Mouse (Mus musculus) CH12.LX (cell line): ENCODE results near the gene 3100002H09Rik. TPM values are rescaled to one million over a fixed set of nuclear protein-coding genes. Genes with fewer than 3 reads are reported as not detected.

Experiments
- DNase-seq: peaks from one replicate; pipeline ENCODE4 v3.0.0-alpha.2; 2013; ENCODE audit errors: extremely low read depth
- H3K27ac ChIP-seq: 2 replicates; pipeline ENCODE4 v1.5.1; 2012; ENCODE audit warnings: low read depth, mild to moderate bottlenecking, control low read depth, moderate library complexity; ENCODE audit not compliant: insufficient read depth
- H3K27me3 ChIP-seq: replicated peaks from 2 replicates; pipeline ENCODE3; 2012; ENCODE audit warnings: inconsistent platforms
- H3K36me3 ChIP-seq, 2 experiments: replicated peaks in 1 of 2; 2 replicates each; pipeline versions ENCODE3 to v1.6.1; 2012; ENCODE audit warnings: inconsistent platforms in 1 of 2, low read length in 1 of 2, mild to moderate bottlenecking in 1 of 2, mixed read lengths in 1 of 2, moderate library complexity in 1 of 2; ENCODE audit not compliant: control insufficient read depth in 1 of 2, insufficient read depth in 1 of 2
- H3K4me1 ChIP-seq, 2 experiments: 2 replicates each; pipeline ENCODE4 v1.6.1; 2012; ENCODE audit warnings: inconsistent platforms in 1 of 2, moderate library complexity in 1 of 2; ENCODE audit not compliant: insufficient read depth in 2 of 2, control insufficient read depth in 1 of 2
- H3K4me2 ChIP-seq: 2 replicates; pipeline ENCODE4 v1.6.1; 2012; ENCODE audit warnings: low read depth, mild to moderate bottlenecking, control low read depth; ENCODE audit not compliant: poor library complexity, insufficient read depth, severe bottlenecking
- H3K4me3 ChIP-seq, 3 experiments: fragments of 150-350 bp in 1 of 3; sonication (generic) in 1 of 3; replicated peaks in 1 of 3; 2 replicates each; pipeline versions ENCODE3 to v1.5.1; 2011 to 2012; ENCODE audit warnings: low read depth in 2 of 3, low read length in 2 of 3, mild to moderate bottlenecking in 2 of 3, moderate library complexity in 2 of 3, control low read depth in 1 of 3, improper control_type of control experiment in 1 of 3, inconsistent platforms in 1 of 3, mixed read lengths in 1 of 3; ENCODE audit not compliant: poor library complexity in 1 of 3
- H3K79me2 ChIP-seq: replicated peaks from 2 replicates; pipeline ENCODE4 v1.6.1; 2012; ENCODE audit warnings: mild to moderate bottlenecking, moderate library complexity; ENCODE audit not compliant: control insufficient read depth, poor library complexity, insufficient read depth, severe bottlenecking; ENCODE audit errors: extremely low read depth
- H3K9ac ChIP-seq: 2 replicates; pipeline ENCODE4 v1.6.1; 2012; ENCODE audit warnings: low read depth, mild to moderate bottlenecking, control low read depth, moderate library complexity; ENCODE audit not compliant: insufficient read depth
- H3K9me3 ChIP-seq: replicated peaks from 2 replicates; pipeline ENCODE3; 2012; ENCODE audit warnings: low read length, inconsistent platforms, mixed read lengths
- BHLHE40 ChIP-seq: IDR thresholded peaks from 2 replicates; pipeline ENCODE4 v1.6.1; 2011; ENCODE audit warnings: mild to moderate bottlenecking, low read depth, low read length, improper control_type of control experiment
- CHD1 ChIP-seq: IDR thresholded peaks from 2 replicates; pipeline ENCODE4 v1.6.1; 2012; ENCODE audit warnings: low read depth, low read length, improper control_type of control experiment, inconsistent platforms
- CHD2 ChIP-seq: IDR thresholded peaks from 2 replicates; pipeline ENCODE4 v1.6.1; 2011; ENCODE audit warnings: low read length, improper control_type of control experiment
- ELF1 ChIP-seq: IDR thresholded peaks from 2 replicates; pipeline ENCODE4 v1.6.1; 2014; ENCODE audit warnings: low read depth, mild to moderate bottlenecking, inconsistent platforms, low read length, improper control_type of control experiment
- ETS1 ChIP-seq: conservative IDR thresholded peaks from 2 replicates; pipeline ENCODE4 v1.6.1; 2012; ENCODE audit warnings: low read depth, mild to moderate bottlenecking, inconsistent platforms, low read length, improper control_type of control experiment, moderate library complexity
- GABPA ChIP-seq: IDR thresholded peaks from 2 replicates; pipeline ENCODE4 v1.6.1; 2012; ENCODE audit warnings: low read depth, low read length, improper control_type of control experiment, inconsistent platforms; ENCODE audit not compliant: insufficient replicate concordance
- JUN ChIP-seq: IDR thresholded peaks from 2 replicates; pipeline ENCODE4 v1.6.1; 2011; ENCODE audit warnings: low read depth, mild to moderate bottlenecking, low read length, improper control_type of control experiment, moderate library complexity; ENCODE audit not compliant: insufficient read depth
- JUND ChIP-seq: conservative IDR thresholded peaks from 2 replicates; pipeline ENCODE4 v1.6.1; 2011; ENCODE audit warnings: low read depth, low read length, improper control_type of control experiment
- MAFK ChIP-seq: IDR thresholded peaks from 2 replicates; pipeline ENCODE4 v1.6.1; 2011; ENCODE audit warnings: low read length, improper control_type of control experiment; ENCODE audit not compliant: insufficient replicate concordance
- MAX ChIP-seq: IDR thresholded peaks from 2 replicates; pipeline ENCODE4 v1.6.1; 2011; ENCODE audit warnings: low read length, improper control_type of control experiment
- MAZ ChIP-seq: IDR thresholded peaks from 2 replicates; pipeline ENCODE4 v1.6.1; 2012; ENCODE audit warnings: low read depth, mild to moderate bottlenecking, inconsistent platforms, low read length, improper control_type of control experiment, moderate library complexity
- MEF2A ChIP-seq: IDR thresholded peaks from 2 replicates; pipeline ENCODE4 v1.6.1; 2014; ENCODE audit warnings: low read depth, mild to moderate bottlenecking, inconsistent platforms, low read length, improper control_type of control experiment, borderline replicate concordance
- MXI1 ChIP-seq: IDR thresholded peaks from 2 replicates; pipeline ENCODE4 v1.6.1; 2011; ENCODE audit warnings: mild to moderate bottlenecking, low read depth, low read length, improper control_type of control experiment
- NRF1 ChIP-seq: IDR thresholded peaks from 2 replicates; pipeline ENCODE4 v1.6.1; 2014; ENCODE audit warnings: low read depth, mild to moderate bottlenecking, inconsistent platforms, low read length, improper control_type of control experiment, moderate library complexity
- PAX5 ChIP-seq: IDR thresholded peaks from 2 replicates; pipeline ENCODE4 v1.6.1; 2012; ENCODE audit warnings: low read length, inconsistent platforms, mixed read lengths
- POLR2AphosphoS2 ChIP-seq: IDR thresholded peaks from 2 replicates; pipeline ENCODE4 v1.6.1; 2011; ENCODE audit warnings: low read depth, low read length, improper control_type of control experiment
- RAD21 ChIP-seq: IDR thresholded peaks from 2 replicates; pipeline ENCODE4 v1.6.1; 2011; ENCODE audit warnings: low read depth, mild to moderate bottlenecking, low read length, improper control_type of control experiment, moderate library complexity
- RCOR1 ChIP-seq: conservative IDR thresholded peaks from 2 replicates; pipeline ENCODE4 v1.6.1; 2012; ENCODE audit warnings: low read depth, mild to moderate bottlenecking, inconsistent platforms, low read length, improper control_type of control experiment
- SIN3A ChIP-seq: IDR thresholded peaks from 2 replicates; pipeline ENCODE4 v1.6.1; 2012; ENCODE audit warnings: low read length, improper control_type of control experiment, inconsistent platforms
- SMC3 ChIP-seq: IDR thresholded peaks from 2 replicates; pipeline ENCODE4 v1.6.1; 2011; ENCODE audit warnings: low read depth, low read length, improper control_type of control experiment
- TBP ChIP-seq: conservative IDR thresholded peaks from 2 replicates; pipeline ENCODE4 v1.6.1; 2011; ENCODE audit warnings: low read depth, low read length, improper control_type of control experiment
- UBTF ChIP-seq: IDR thresholded peaks from 2 replicates; pipeline ENCODE4 v1.6.1; 2012; ENCODE audit warnings: low read depth, mild to moderate bottlenecking, inconsistent platforms, low read length, improper control_type of control experiment, moderate library complexity
- USF2 ChIP-seq: conservative IDR thresholded peaks from 2 replicates; pipeline ENCODE4 v1.6.1; 2011; ENCODE audit warnings: low read depth, low read length, improper control_type of control experiment
- ZC3H11A ChIP-seq: IDR thresholded peaks from 2 replicates; pipeline ENCODE4 v1.6.1; 2012; ENCODE audit warnings: low read depth, mild to moderate bottlenecking, inconsistent platforms, low read length, improper control_type of control experiment
- ZMIZ1 ChIP-seq: IDR thresholded peaks from 2 replicates; pipeline ENCODE4 v1.6.1; 2012; ENCODE audit warnings: low read depth, mild to moderate bottlenecking, inconsistent platforms, low read length, improper control_type of control experiment
- ZNF384 ChIP-seq: IDR thresholded peaks from 2 replicates; pipeline ENCODE4 v1.6.1; 2012; ENCODE audit warnings: low read depth, low read length, improper control_type of control experiment, inconsistent platforms
- dilution Hi-C: fragments of 300-500 bp; cut with MboI; formaldehyde crosslinking; loops from 2 replicates; pipeline ENCODE4 v1.14.3; 2020; ENCODE audit warnings: low sequenced_read_pairs; ENCODE audit not compliant: extremely low pct_unique_long_range_greater_than_20kb, extremely low pct_ligation_motif_present
- in situ Hi-C: fragments of 300-500 bp; cut with MboI; formaldehyde crosslinking; loops from 3 replicates; pipeline ENCODE4 v1.14.3; 2019; ENCODE audit warnings: low sequenced_read_pairs, low pct_ligation_motif_present, low pct_unique_long_range_greater_than_20kb, mixed read lengths
- polyA plus RNA-seq: library from polyadenylated mRNA; unstranded; fragments of >175 nt; gene quantifications from 2 replicates; pipeline ENCODE4 v1.2.1, GENCODE M21; 2012; ENCODE audit warnings: low read depth; ENCODE audit not compliant: insufficient read length
- total RNA-seq, 2 experiments: library from RNA; depleted of rRNA; stranded (reverse); fragments of 300-350 nt in 1 of 2; fragments of >200 nt in 1 of 2; gene quantifications; 2 replicates each; pipeline ENCODE4 v1.2.3; 2012 to 2014

The 3100002H09Rik gene
- total and polyA plus RNA-seq, 3 experiments = not detected

DNA sequence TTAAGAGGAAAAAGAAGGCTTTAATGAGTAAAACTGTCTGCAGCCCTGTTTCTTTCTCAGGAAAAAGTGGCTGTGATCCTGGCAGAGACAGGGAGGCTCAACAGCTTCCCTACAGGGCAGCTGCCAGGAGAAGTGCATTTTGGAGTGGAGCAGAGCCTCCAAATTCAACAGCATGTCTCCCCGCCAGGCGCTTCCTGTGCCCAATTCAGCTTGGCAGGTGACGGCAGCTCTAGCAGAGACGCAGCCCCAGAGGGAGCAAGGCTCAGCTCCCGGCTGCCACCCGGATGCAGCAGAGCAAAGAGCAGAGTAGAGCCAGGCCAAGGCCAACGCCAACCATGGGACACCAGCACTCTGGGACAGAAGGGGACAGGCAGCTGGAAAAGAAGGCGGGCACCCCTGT lies 3.4 kb downstream of the 3100002H09Rik start:
- no peak for DNase-seq
- no peak overlapping the region for H3K27ac ChIP-seq
- no peak overlapping the region for H3K4me3 ChIP-seq
- no peaks in the 10 kb centered on the region for H3K4me1 ChIP-seq
- H3K36me3 ChIP-seq = no peaks in the 10 kb centered on the region
- H3K9ac ChIP-seq = no peak overlapping the region
- in situ Hi-C loops (no loop called here), dilution Hi-C loops (no loop called here)
- no peaks in the 10 kb centered on the region for H3K79me2 ChIP-seq
- H3K9me3 ChIP-seq = no peaks in the 10 kb centered on the region
- no peak overlapping the region for H3K4me2 ChIP-seq
- TF ChIP-seq RAD21 (no peak), NRF1 (no peak), CHD2 (no peak), MXI1 (no peak), POLR2AphosphoS2 (no peak), CHD1 (no peak), ZMIZ1 (no peak), MAFK (no peak), RCOR1 (no peak), UBTF (no peak), TBP (no peak), GABPA (no peak), ZNF384 (no peak)
- peaks cover 97% of the 10 kb centered on the region for H3K27me3 ChIP-seq

DNA sequence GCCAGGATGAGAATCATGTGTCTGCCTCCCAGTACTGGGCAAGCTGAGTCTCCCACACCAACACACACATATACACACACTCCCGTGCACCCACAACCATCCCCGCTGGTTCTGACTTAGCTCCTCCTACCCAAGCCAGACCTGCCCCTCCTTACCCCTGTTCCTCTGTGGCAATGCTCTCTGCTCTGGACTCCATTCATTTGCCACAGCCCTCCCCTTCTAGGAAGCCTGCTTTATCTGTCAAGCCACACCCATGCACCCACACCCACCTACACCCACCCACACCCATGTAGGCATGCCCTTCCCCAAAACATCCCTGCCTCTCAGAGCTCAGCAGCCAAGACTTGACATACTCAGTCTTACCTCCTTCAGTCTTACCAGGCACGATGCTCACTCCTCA lies 4.4 kb downstream of the 3100002H09Rik start:
- no peaks in the 10 kb centered on the region for H3K9me3 ChIP-seq
- in situ Hi-C loops = no loop called here
- peaks cover 94% of the 10 kb centered on the region for H3K27me3 ChIP-seq
- dilution Hi-C loops = no loop called here
- no peaks in the 10 kb centered on the region for H3K79me2 ChIP-seq
- no peak overlapping the region for H3K9ac ChIP-seq
- H3K36me3 ChIP-seq = no peaks in the 10 kb centered on the region
- no peak overlapping the region for H3K4me2 ChIP-seq
- no peak for DNase-seq
- H3K4me1 ChIP-seq = no peaks in the 10 kb centered on the region
- no peak overlapping the region for H3K27ac ChIP-seq
- H3K4me3 ChIP-seq = no peak overlapping the region
- TF ChIP-seq POLR2AphosphoS2 = no peak
- no peak for TF ChIP-seq ZMIZ1
- TF ChIP-seq MAX = no peak
- TF ChIP-seq MXI1 = no peak
- TF ChIP-seq SMC3 = no peak
- TF ChIP-seq ETS1 = no peak
- TF ChIP-seq JUN = no peak
- no peak for TF ChIP-seq ZC3H11A
- no peak for TF ChIP-seq MEF2A
- no peak for TF ChIP-seq MAZ
- no peak for TF ChIP-seq PAX5
- TF ChIP-seq USF2 = no peak
- no peak for TF ChIP-seq RAD21
- TF ChIP-seq ELF1 = no peak
- TF ChIP-seq BHLHE40 = no peak
- no peak for TF ChIP-seq SIN3A
- TF ChIP-seq JUND = no peak
